Mouse (Mus musculus) forebrain, embryonic 10.5 days (tissue): ENCODE data around the gene Slc24a3. TPM values are rescaled to one million over a fixed set of nuclear protein-coding genes. Genes with fewer than 3 reads are reported as not detected.

Experiments used
- DNase-seq: peaks from one replicate; pipeline ENCODE4 v3.0.0-alpha.2; 2017; ENCODE audit warnings: low spot score; ENCODE audit errors: extremely low spot score
- H3K27ac ChIP-seq: fragments of 300-500 bp; sonication (generic); 2 replicates; pipeline ENCODE4 v1.5.1; 2016; ENCODE audit warnings: mild to moderate bottlenecking
- H3K27me3 ChIP-seq: fragments of 300-500 bp; sonication (generic); 2 replicates; pipeline ENCODE4 v1.6.1; 2016; ENCODE audit warnings: mild to moderate bottlenecking; ENCODE audit not compliant: poor library complexity, severe bottlenecking
- H3K36me3 ChIP-seq: fragments of 300-500 bp; sonication (generic); replicated peaks from 2 replicates; pipeline ENCODE4 v1.6.1; 2016; ENCODE audit warnings: mild to moderate bottlenecking, moderate library complexity
- H3K4me1 ChIP-seq: fragments of 300-500 bp; sonication (generic); 2 replicates; pipeline ENCODE4 v1.6.1; 2016
- H3K4me3 ChIP-seq: fragments of 300-500 bp; sonication (generic); 2 replicates; pipeline ENCODE4 v1.5.1; 2016; ENCODE audit warnings: mild to moderate bottlenecking, moderate library complexity
- H3K9me3 ChIP-seq: fragments of 300-500 bp; sonication (generic); 2 replicates; pipeline ENCODE4 v1.6.1; 2016; ENCODE audit warnings: mild to moderate bottlenecking, moderate library complexity
- WGBS: fragments of 180-500 bp; shearing (Covaris S2); methylation state at CpG from one replicate; pipeline ENCODE4 v1.1.7; 2016; 5-methylcytosine and 5-hydroxymethylcytosine counted together
- polyA plus RNA-seq: library from polyadenylated mRNA; unstranded; fragments of >200 nt; fragmentation: Nextera tagmentation; extraction: Ambion mirVana; gene quantifications from 2 replicates; pipeline ENCODE4 v1.2.1, GENCODE M21; 2016

Slc24a3 gene
- polyA plus RNA-seq, 1 experiment from 2014 or later, result 0.16 TPM

- no peak overlapping the region for H3K27ac ChIP-seq
- H3K27me3 ChIP-seq, result no peaks in the 10 kb centered on the region
- no peak for DNase-seq
- no peaks in the 10 kb centered on the region for H3K36me3 ChIP-seq
- H3K4me1 ChIP-seq, result peaks cover 3% of the 10 kb centered on the region; the same call in 1 of the 2 replicates
- 38% methylated on average over 8 of the region's 8 CpGs for WGBS
- H3K4me3 ChIP-seq, result no peak overlapping the region
- H3K9me3 ChIP-seq, result no peaks in the 10 kb centered on the region
Measured at GRCm38 (mm10) chr2:145457106-145457747, 289.7 kb downstream of the Slc24a3 start.

GRCm38 (mm10) chr2:145460854-145461423 lies 293.4 kb downstream of the Slc24a3 start:
- H3K4me1 ChIP-seq, result peaks cover 3% of the 10 kb centered on the region; the same call in 1 of the 2 replicates
- DNase-seq, result no peak
- H3K9me3 ChIP-seq, result no peaks in the 10 kb centered on the region
- no peak overlapping the region for H3K27ac ChIP-seq
- H3K36me3 ChIP-seq, result no peaks in the 10 kb centered on the region
- WGBS, result 66% methylated on average over 3 of the region's 3 CpGs
- H3K4me3 ChIP-seq, result no peak overlapping the region
- no peaks in the 10 kb centered on the region for H3K27me3 ChIP-seq

- 92% methylated on average over 2 of the region's 2 CpGs for WGBS
- Histone ChIP-seq H3K27me3 (no peaks in the 10 kb centered on the region), H3K36me3 (no peaks in the 10 kb centered on the region), H3K4me1 (peaks cover under 1% of the 10 kb centered on the region; the same call in 1 of the 2 replicates), H3K27ac (no peak overlapping the region), H3K9me3 (no peaks in the 10 kb centered on the region), H3K4me3 (no peak overlapping the region)
- no peak for DNase-seq
Measured at GRCm38 (mm10) chr2:145462253-145462652, 294.7 kb downstream of the Slc24a3 start.

- no peaks in the 10 kb centered on the region for H3K36me3 ChIP-seq
- H3K27me3 ChIP-seq, result no peaks in the 10 kb centered on the region
- 92% methylated on average over 5 of the region's 5 CpGs for WGBS
- no peaks in the 10 kb centered on the region for H3K9me3 ChIP-seq
- no peak overlapping the region for H3K27ac ChIP-seq
- H3K4me3 ChIP-seq, result no peak overlapping the region
- H3K4me1 ChIP-seq, result no peaks in the 10 kb centered on the region
- DNase-seq, result no peak
Measured at GRCm38 (mm10) chr2:145468701-145469325, 301.3 kb downstream of the Slc24a3 start.

GRCm38 (mm10) chr2:145477484-145477883 lies 309.9 kb downstream of the Slc24a3 start:
- WGBS, result 87% methylated on average over 2 of the region's 2 CpGs
- H3K4me3 ChIP-seq, result no peak overlapping the region
- H3K9me3 ChIP-seq, result no peaks in the 10 kb centered on the region
- no peak for DNase-seq
- no peaks in the 10 kb centered on the region for H3K27me3 ChIP-seq
- H3K4me1 ChIP-seq, result no peaks in the 10 kb centered on the region
- H3K36me3 ChIP-seq, result no peaks in the 10 kb centered on the region
- no peak overlapping the region for H3K27ac ChIP-seq

- Histone ChIP-seq H3K4me3 (no peak overlapping the region), H3K27ac (no peak overlapping the region), H3K9me3 (no peaks in the 10 kb centered on the region), H3K4me1 (no peaks in the 10 kb centered on the region), H3K27me3 (no peaks in the 10 kb centered on the region), H3K36me3 (no peaks in the 10 kb centered on the region)
- WGBS, result 84% methylated on average over 2 of the region's 2 CpGs
- no peak for DNase-seq
Measured at GRCm38 (mm10) chr2:145479676-145480075, 312.1 kb downstream of the Slc24a3 start.

GRCm38 (mm10) chr2:145500231-145500630 lies 332.7 kb downstream of the Slc24a3 start:
- H3K27ac ChIP-seq, result no peak overlapping the region
- no peak overlapping the region for H3K4me3 ChIP-seq
- no peak for DNase-seq
- H3K4me1 ChIP-seq, result peaks cover 7% of the 10 kb centered on the region; the same call in 1 of the 2 replicates
- no peaks in the 10 kb centered on the region for H3K27me3 ChIP-seq
- no peaks in the 10 kb centered on the region for H3K36me3 ChIP-seq
- no peaks in the 10 kb centered on the region for H3K9me3 ChIP-seq

- H3K4me1 ChIP-seq, result peaks cover 7% of the 10 kb centered on the region; the same call in 1 of the 2 replicates
Measured at GRCm38 (mm10) chr2:145501472-145501871, 333.9 kb downstream of the Slc24a3 start.

GRCm38 (mm10) chr2:145507702-145508101 lies 340.1 kb downstream of the Slc24a3 start:
- no peaks in the 10 kb centered on the region for H3K4me1 ChIP-seq
- no peak overlapping the region for H3K27ac ChIP-seq
- DNase-seq, result no peak
- H3K27me3 ChIP-seq, result no peaks in the 10 kb centered on the region
- H3K4me3 ChIP-seq, result no peak overlapping the region
- no peaks in the 10 kb centered on the region for H3K9me3 ChIP-seq
- 93% methylated on average over 2 of the region's 2 CpGs for WGBS
- H3K36me3 ChIP-seq, result no peaks in the 10 kb centered on the region

More at GRCm38 (mm10) chr2:145501472-145501871, 333.9 kb downstream of the Slc24a3 start:
- Histone ChIP-seq H3K36me3 (no peaks in the 10 kb centered on the region), H3K27me3 (no peaks in the 10 kb centered on the region), H3K9me3 (no peaks in the 10 kb centered on the region), H3K4me3 (no peak overlapping the region), H3K27ac (no peak overlapping the region)
- no peak for DNase-seq
- 64% methylated on average over 1 of the region's 1 CpGs for WGBS

GRCm38 (mm10) chr2:145510650-145511225 lies 343.2 kb downstream of the Slc24a3 start:
- WGBS, result 93% methylated on average over 7 of the region's 7 CpGs
- H3K36me3 ChIP-seq, result no peaks in the 10 kb centered on the region

GRCm38 (mm10) chr2:145515956-145516355 lies 348.4 kb downstream of the Slc24a3 start:
- H3K27me3 ChIP-seq, result no peaks in the 10 kb centered on the region
- H3K4me3 ChIP-seq, result no peak overlapping the region
- 89% methylated on average over 4 of the region's 4 CpGs for WGBS
- no peak for DNase-seq
- no peaks in the 10 kb centered on the region for H3K4me1 ChIP-seq
- H3K27ac ChIP-seq, result no peak overlapping the region
- H3K36me3 ChIP-seq, result no peaks in the 10 kb centered on the region
- no peaks in the 10 kb centered on the region for H3K9me3 ChIP-seq

More at GRCm38 (mm10) chr2:145510650-145511225, 343.2 kb downstream of the Slc24a3 start:
- H3K4me1 ChIP-seq, result no peaks in the 10 kb centered on the region
- no peaks in the 10 kb centered on the region for H3K27me3 ChIP-seq
- no peak overlapping the region for H3K4me3 ChIP-seq
- no peak overlapping the region for H3K27ac ChIP-seq
- no peak for DNase-seq
- no peaks in the 10 kb centered on the region for H3K9me3 ChIP-seq

GRCm38 (mm10) chr2:145517346-145517745 lies 349.8 kb downstream of the Slc24a3 start:
- Histone ChIP-seq H3K27ac (no peak overlapping the region), H3K9me3 (no peaks in the 10 kb centered on the region), H3K4me3 (no peak overlapping the region), H3K36me3 (no peaks in the 10 kb centered on the region), H3K27me3 (no peaks in the 10 kb centered on the region), H3K4me1 (no peaks in the 10 kb centered on the region)
- DNase-seq, result peak; percentile 64
- WGBS, result 56% methylated on average over 9 of the region's 9 CpGs

GRCm38 (mm10) chr2:145522017-145522416 lies 354.5 kb downstream of the Slc24a3 start:
- DNase-seq, result no peak
- H3K4me1 ChIP-seq, result no peaks in the 10 kb centered on the region
- H3K27me3 ChIP-seq, result no peaks in the 10 kb centered on the region
- H3K36me3 ChIP-seq, result no peaks in the 10 kb centered on the region
- 78% methylated on average over 3 of the region's 3 CpGs for WGBS
- H3K9me3 ChIP-seq, result no peaks in the 10 kb centered on the region
- H3K27ac ChIP-seq, result no peak overlapping the region
- no peak overlapping the region for H3K4me3 ChIP-seq
